Comparison of ENCODE assay signal across 37 mouse cellular contexts in genomic region chr7:140788053-140788435, GRCm38 (mm10). TPM values are rescaled to one million over a fixed set of nuclear protein-coding genes. Genes with fewer than 3 reads are reported as not detected.
"Had no signal": no experiment of that assay in that cellular context is flagged by ENCODE, and none has a peak within 500 bp of the region (broad histone marks: within the 10 kb centered on the region; RNA-seq: fewer than 3 reads in every experiment).

No protein-coding gene starts in this region.

- H3K27ac ChIP-seq: gastrocnemius, adult 2 months; heart, adult 2 months; hindbrain, embryonic 10.5 days; hindbrain, embryonic 12.5 days; hindbrain, embryonic 14.5 days; intestine, embryonic 15.5 days; layer of hippocampus, adult 2 months; left cerebral cortex, adult 2 months; limb, embryonic 13.5 days; limb, embryonic 15.5 days; liver, embryonic 12.5 days had no signal

- H3K27me3 ChIP-seq: heart, embryonic 12.5 days; hindbrain, embryonic 12.5 days; intestine, embryonic 15.5 days; limb, embryonic 13.5 days; limb, embryonic 15.5 days; liver, embryonic 12.5 days had no signal

- H3K4me3 ChIP-seq: gastrocnemius, adult 2 months; heart, adult 2 months; heart, embryonic 12.5 days; hindbrain, embryonic 10.5 days; hindbrain, embryonic 12.5 days; intestine, embryonic 15.5 days; layer of hippocampus, adult 2 months; left cerebral cortex, adult 2 months; limb, embryonic 13.5 days; limb, embryonic 15.5 days; liver, embryonic 12.5 days had no signal

- DNase-seq: gastrocnemius, adult 2 months; gastrocnemius, postnatal 10 days; gastrocnemius, postnatal 25 days; heart, adult 2 months; heart, postnatal 10 days; heart, postnatal 4 days; kidney, adult 18-20 months; kidney, adult 8-10 months; kidney, postnatal 10 days; kidney, postnatal 25 days; kidney, postnatal 4 days had no signal

- H3K4me1 ChIP-seq: heart, embryonic 12.5 days; hindbrain, embryonic 10.5 days; hindbrain, embryonic 12.5 days; intestine, embryonic 15.5 days; limb, embryonic 13.5 days; limb, embryonic 15.5 days; liver, embryonic 12.5 days had no signal

- H3K36me3 ChIP-seq: heart, embryonic 12.5 days; hindbrain, embryonic 10.5 days; hindbrain, embryonic 12.5 days; intestine, embryonic 15.5 days; limb, embryonic 13.5 days; limb, embryonic 15.5 days; liver, embryonic 12.5 days had no signal

- H3K9me3 ChIP-seq: heart, embryonic 12.5 days; hindbrain, embryonic 12.5 days; intestine, embryonic 15.5 days; limb, embryonic 13.5 days; limb, embryonic 15.5 days; liver, embryonic 12.5 days had no signal

RNA-seq across cellular contexts. Expression of gene Syce1, which starts 0.4 kb away (rescaled TPM):
- total RNA-seq: gastrocnemius, adult 2 months; gastrocnemius, postnatal 10 days; gastrocnemius, postnatal 25 days; gastrocnemius, postnatal 4 days; heart, adult 2 months; heart, postnatal 10 days; heart, postnatal 25 days; layer of hippocampus, adult 2 months; layer of hippocampus, postnatal 10 days; layer of hippocampus, postnatal 25 days; liver, adult 2 months had no signal
- polyA plus RNA-seq: heart, embryonic 14.5 days; inflammation-experienced regulatory T-cells, adult 6 months had no signal

RNA-seq across cellular contexts. Expression of gene Cyp2e1, which starts 24.5 kb away (rescaled TPM):
- total RNA-seq: granulocyte monocyte progenitor cell, adult 5-6 weeks; layer of hippocampus, adult 2 months; layer of hippocampus, postnatal 10 days; layer of hippocampus, postnatal 25 days; left cerebral cortex, adult 2 months; left cerebral cortex, postnatal 14 days; left cerebral cortex, postnatal 36 days had no signal
- polyA plus RNA-seq: heart, embryonic 12.5 days; heart, embryonic 14.5 days; heart, embryonic 16.5 days; hindbrain, embryonic 10.5 days; hindbrain, embryonic 12.5 days; hindbrain, embryonic 14.5 days; hindbrain, embryonic 16.5 days; inflammation-experienced regulatory T-cells, adult 6 months; intestine, embryonic 15.5 days; intestine, postnatal 0 days; limb, embryonic 11.5 days; limb, embryonic 13.5 days; limb, embryonic 15.5 days; liver, embryonic 12.5 days had no signal

RNA-seq across cellular contexts. Expression of gene Zfp941, which starts 33.9 kb away (rescaled TPM):
- total RNA-seq: gastrocnemius, adult 2 months; gastrocnemius, postnatal 25 days; heart, postnatal 25 days had no signal

RNA-seq across cellular contexts. Expression of gene Urah, which starts 46.8 kb away (rescaled TPM):
- total RNA-seq: gastrocnemius, adult 2 months; gastrocnemius, postnatal 10 days; gastrocnemius, postnatal 25 days; granulocyte monocyte progenitor cell, adult 5-6 weeks; heart, postnatal 10 days; heart, postnatal 4 days had no signal
- polyA plus RNA-seq: heart, embryonic 14.5 days; hindbrain, embryonic 12.5 days; hindbrain, embryonic 16.5 days; inflammation-experienced regulatory T-cells, adult 6 months had no signal

RNA-seq across cellular contexts. Expression of gene Scgb1c1, which starts 57.3 kb away (rescaled TPM):
- total RNA-seq: gastrocnemius, adult 2 months; gastrocnemius, postnatal 10 days; gastrocnemius, postnatal 25 days; gastrocnemius, postnatal 4 days; granulocyte monocyte progenitor cell, adult 5-6 weeks; layer of hippocampus, adult 2 months; layer of hippocampus, postnatal 10 days; layer of hippocampus, postnatal 25 days; left cerebral cortex, adult 2 months; left cerebral cortex, postnatal 14 days; left cerebral cortex, postnatal 36 days had no signal
- polyA plus RNA-seq: heart, embryonic 12.5 days; heart, embryonic 14.5 days; hindbrain, embryonic 10.5 days; hindbrain, embryonic 12.5 days; hindbrain, embryonic 14.5 days; hindbrain, embryonic 16.5 days; inflammation-experienced regulatory T-cells, adult 6 months; intestine, embryonic 15.5 days; intestine, postnatal 0 days; kidney, embryonic 14.5 days; kidney, embryonic 16.5 days; limb, embryonic 11.5 days; limb, embryonic 13.5 days; limb, embryonic 15.5 days; liver, embryonic 12.5 days had no signal
